Mouse (Mus musculus) MEL (cell line): ENCODE results near the gene 6430628N08Rik. TPM values are rescaled to one million over a fixed set of nuclear protein-coding genes. Genes with fewer than 3 reads are reported as not detected.

Experiments used
- DNase-seq: peaks from one replicate; pipeline ENCODE4 v3.0.0; 2011; ENCODE audit warnings: low read depth, low spot score
- H3K27ac ChIP-seq: 2 replicates; pipeline ENCODE4 v1.5.1; 2012; ENCODE audit warnings: low read depth, mild to moderate bottlenecking, control low read depth, low read length, moderate library complexity; ENCODE audit not compliant: control insufficient read depth
- H3K27me3 ChIP-seq, 2 experiments: fragments of 150-350 bp in 1 of 2; sonication (generic) in 1 of 2; 2 replicates each; pipeline ENCODE4 v1.6.1; 2012; ENCODE audit warnings: low read length in 2 of 2, mild to moderate bottlenecking in 2 of 2, improper control_type of control experiment in 1 of 2, moderate library complexity in 1 of 2; ENCODE audit not compliant: insufficient read depth in 2 of 2, control insufficient read depth in 1 of 2
- H3K36me3 ChIP-seq, 2 experiments: 2 replicates each; pipeline ENCODE4 v1.6.1; 2012 to 2014; ENCODE audit warnings: low read length in 2 of 2, improper control_type of control experiment in 1 of 2, inconsistent platforms in 1 of 2, mild to moderate bottlenecking in 1 of 2; ENCODE audit not compliant: insufficient read depth in 2 of 2, control insufficient read depth in 1 of 2
- H3K4me1 ChIP-seq, 2 experiments: fragments of 150-350 bp in 1 of 2; sonication (generic) in 1 of 2; 2 replicates each; pipeline ENCODE4 v1.6.1; 2012; ENCODE audit warnings: low read length in 2 of 2, improper control_type of control experiment in 1 of 2, mild to moderate bottlenecking in 1 of 2; ENCODE audit not compliant: insufficient read depth in 2 of 2, control insufficient read depth in 1 of 2
- H3K4me3 ChIP-seq, 2 experiments: fragments of 150-350 bp in 1 of 2; sonication (generic) in 1 of 2; 2 replicates each; pipeline ENCODE4 v1.5.1; 2012; ENCODE audit warnings: low read depth in 2 of 2, low read length in 2 of 2, mild to moderate bottlenecking in 2 of 2, moderate library complexity in 2 of 2, control low read depth in 1 of 2, improper control_type of control experiment in 1 of 2; ENCODE audit not compliant: control insufficient read depth in 1 of 2, insufficient read depth in 1 of 2
- H3K79me2 ChIP-seq: 2 replicates; pipeline ENCODE4 v1.6.1; 2012; ENCODE audit warnings: mild to moderate bottlenecking, low read length, moderate library complexity; ENCODE audit not compliant: control insufficient read depth, poor library complexity, insufficient read depth
- H3K9ac ChIP-seq: 2 replicates; pipeline ENCODE4 v1.6.1; 2012; ENCODE audit warnings: low read depth, mild to moderate bottlenecking, control low read depth, low read length, moderate library complexity; ENCODE audit not compliant: control insufficient read depth, poor library complexity, severe bottlenecking
- H3K9me3 ChIP-seq: fragments of 150-350 bp; sonication (generic); replicated peaks from 2 replicates; pipeline ENCODE4 v1.6.1; 2012; ENCODE audit warnings: mild to moderate bottlenecking, low read length, improper control_type of control experiment, moderate library complexity; ENCODE audit not compliant: insufficient read depth
- CHD2 ChIP-seq: IDR thresholded peaks from 2 replicates; pipeline ENCODE4 v1.6.1; 2011; ENCODE audit warnings: low read length, improper control_type of control experiment
- CTCF ChIP-seq, 3 experiments: IDR thresholded peaks in 2 of 3; conservative IDR thresholded peaks in 1 of 3; 2 replicates each; pipeline ENCODE4 v1.5.1; 2011 to 2012; ENCODE audit warnings: low read length in 3 of 3, low read depth in 2 of 3, mild to moderate bottlenecking in 2 of 3, improper control_type of control experiment in 1 of 3, inconsistent platforms in 1 of 3, mixed read lengths in 1 of 3, moderate library complexity in 1 of 3; ENCODE audit not compliant: control insufficient read depth in 1 of 3, insufficient read depth in 1 of 3, poor library complexity in 1 of 3, severe bottlenecking in 1 of 3
- E2F4 ChIP-seq: IDR thresholded peaks from 2 replicates; pipeline ENCODE4 v1.6.1; 2011; ENCODE audit warnings: low read depth, low read length, improper control_type of control experiment, borderline replicate concordance
- EP300 ChIP-seq, 2 experiments: IDR thresholded peaks; 2 replicates each; pipeline ENCODE4 v1.6.1; 2011; ENCODE audit warnings: improper control_type of control experiment in 2 of 2, low read length in 2 of 2, low read depth in 1 of 2, mild to moderate bottlenecking in 1 of 2
- ETS1 ChIP-seq: IDR thresholded peaks from 2 replicates; pipeline ENCODE4 v1.6.1; 2012; ENCODE audit warnings: low read depth, mild to moderate bottlenecking, inconsistent platforms, low read length, improper control_type of control experiment, moderate library complexity
- GATA1 ChIP-seq: IDR thresholded peaks from 2 replicates; pipeline ENCODE4 v1.6.1; 2011; ENCODE audit warnings: low read depth, low read length, improper control_type of control experiment
- JUND ChIP-seq: IDR thresholded peaks from 2 replicates; pipeline ENCODE4 v1.6.1; 2011; ENCODE audit warnings: low read depth, mild to moderate bottlenecking, improper control_type of control experiment, low read length
- MAFK ChIP-seq: IDR thresholded peaks from 2 replicates; pipeline ENCODE4 v1.6.1; 2011; ENCODE audit warnings: low read depth, mild to moderate bottlenecking, low read length, improper control_type of control experiment, borderline replicate concordance
- MAZ ChIP-seq: IDR thresholded peaks from 2 replicates; pipeline ENCODE4 v1.6.1; 2012; ENCODE audit warnings: low read depth, mild to moderate bottlenecking, inconsistent platforms, low read length, improper control_type of control experiment
- MEF2A ChIP-seq: IDR thresholded peaks from 2 replicates; pipeline ENCODE4 v1.6.1; 2014; ENCODE audit warnings: low read depth, mild to moderate bottlenecking, inconsistent platforms, low read length, improper control_type of control experiment; ENCODE audit not compliant: poor library complexity, insufficient replicate concordance, severe bottlenecking; ENCODE audit errors: extremely low read depth
- MYC ChIP-seq: IDR thresholded peaks from 2 replicates; pipeline ENCODE4 v1.6.1; 2011; ENCODE audit warnings: low read depth, mild to moderate bottlenecking, low read length, improper control_type of control experiment, moderate library complexity
- NRF1 ChIP-seq: IDR thresholded peaks from 2 replicates; pipeline ENCODE4 v1.6.1; 2014; ENCODE audit warnings: low read depth, mild to moderate bottlenecking, inconsistent platforms, low read length, improper control_type of control experiment, moderate library complexity; ENCODE audit not compliant: poor library complexity, insufficient read depth, severe bottlenecking
- POLR2AphosphoS2 ChIP-seq: IDR thresholded peaks from 2 replicates; pipeline ENCODE4 v1.6.1; 2011; ENCODE audit warnings: low read length, improper control_type of control experiment
- POLR2AphosphoS5 ChIP-seq: IDR thresholded peaks from 2 replicates; pipeline ENCODE4 v1.6.1; 2012; ENCODE audit warnings: low read depth, borderline replicate concordance, mild to moderate bottlenecking, inconsistent platforms, low read length, moderate library complexity, mixed read lengths
- RAD21 ChIP-seq: IDR thresholded peaks from 2 replicates; pipeline ENCODE4 v1.6.1; 2011; ENCODE audit warnings: mild to moderate bottlenecking, low read depth, low read length, improper control_type of control experiment
- TBP ChIP-seq: IDR thresholded peaks from 2 replicates; pipeline ENCODE4 v1.8.0; 2011; ENCODE audit warnings: low read depth, low read length, improper control_type of control experiment
- TCF12 ChIP-seq: IDR thresholded peaks from 2 replicates; pipeline ENCODE4 v1.6.1; 2014; ENCODE audit warnings: low read depth, mild to moderate bottlenecking, inconsistent platforms, low read length, improper control_type of control experiment, moderate library complexity
- USF1 ChIP-seq: IDR thresholded peaks from 2 replicates; pipeline ENCODE4 v1.6.1; 2014; ENCODE audit warnings: low read depth, mild to moderate bottlenecking, inconsistent platforms, low read length, improper control_type of control experiment, moderate library complexity
- ZKSCAN1 ChIP-seq: IDR thresholded peaks from 2 replicates; pipeline ENCODE4 v1.6.1; 2012; ENCODE audit warnings: low read depth, mild to moderate bottlenecking, inconsistent platforms, low read length, improper control_type of control experiment, moderate library complexity
- ZMIZ1 ChIP-seq: IDR thresholded peaks from 2 replicates; pipeline ENCODE4 v1.6.1; 2012; ENCODE audit warnings: low read depth, mild to moderate bottlenecking, inconsistent platforms, low read length, improper control_type of control experiment, moderate library complexity
- polyA plus RNA-seq, 2 experiments: library from polyadenylated mRNA; stranded (reverse) in 1 of 2; unstranded in 1 of 2; fragments of >175 nt in 1 of 2; fragments of >200 nt in 1 of 2; gene quantifications; 2 replicates each; pipeline versions ENCODE4 v1.2.1 to v1.2.4; 2012; ENCODE audit warnings: low replicate concordance in 2 of 2, low read depth in 1 of 2; ENCODE audit not compliant: insufficient read length in 2 of 2, insufficient read depth in 1 of 2, missing spikeins in 1 of 2
- total RNA-seq: library from RNA; depleted of rRNA; stranded (reverse); fragments of 300-350 nt; gene quantifications from 2 replicates; pipeline ENCODE4 v1.2.3, GENCODE M21; 2012

The 6430628N08Rik gene
- total and polyA plus RNA-seq, 3 experiments, result not detected

- H3K79me2 ChIP-seq, result no peaks in the 10 kb centered on the region
- no peaks in the 10 kb centered on the region for H3K9me3 ChIP-seq
- no peak overlapping the region for H3K4me3 ChIP-seq
- no peaks in the 10 kb centered on the region for H3K27me3 ChIP-seq
- H3K27ac ChIP-seq, result no peak overlapping the region
- no peak overlapping the region for H3K9ac ChIP-seq
- H3K4me1 ChIP-seq, result no peaks in the 10 kb centered on the region
- peaks cover 0 to 14% of the 10 kb centered on the region in 2 experiments; a peak in 2 of 4 replicates for H3K36me3 ChIP-seq
- TF ChIP-seq NRF1 (no peak), MAFK (no peak), MAZ (no peak), EP300 (IDR thresholded peaks at IDR 0.05; ENCODE audit: low read depth in 1 of 2, low read length in 2 of 2) (no peak)
- DNase-seq, result no peak
Observed at GRCm38 (mm10) chr4:115873231-115873630, 17.2 kb upstream of the 6430628N08Rik start.

- TF ChIP-seq USF1 (no peak), MEF2A (no peak), TBP (no peak), E2F4 (no peak), RAD21 (no peak), MYC (no peak), GATA1 (no peak), ETS1 (no peak), MAFK (no peak), JUND (no peak), ZKSCAN1 (no peak), CHD2 (no peak), EP300 (IDR thresholded peaks at IDR 0.05; ENCODE audit: low read depth in 1 of 2, low read length in 2 of 2) (no peak), ZMIZ1 (no peak), POLR2AphosphoS5 (no peak), CTCF (IDR thresholded peaks at IDR 0.05 in 2 of 3, conservative IDR thresholded peaks at IDR 0.05 in 1 of 3; ENCODE audit: control insufficient read depth in 1 of 3, insufficient read depth in 1 of 3, low read depth in 2 of 3, low read length in 3 of 3, poor library complexity in 1 of 3, severe bottlenecking in 1 of 3) (no peak), POLR2AphosphoS2 (no peak), TCF12 (no peak)
- Histone ChIP-seq H3K4me1 (no peaks in the 10 kb centered on the region), H3K36me3 (peaks cover 0 to 4% of the 10 kb centered on the region in 2 experiments; a peak in 1 of 4 replicates), H3K79me2 (no peaks in the 10 kb centered on the region), H3K9me3 (no peaks in the 10 kb centered on the region), H3K9ac (no peak overlapping the region), H3K4me3 (no peak overlapping the region), H3K27me3 (no peaks in the 10 kb centered on the region), H3K27ac (no peak overlapping the region)
- DNase-seq, result no peak
Observed at GRCm38 (mm10) chr4:115878216-115878678, 12.2 kb upstream of the 6430628N08Rik start.
